Mouse (Mus musculus) MEL (cell line): Measurements from ENCODE around the gene Dyrk1b.

Experiments
- CTCF ChIP-seq, 3 experiments: IDR thresholded peaks in 2 of 3; conservative IDR thresholded peaks in 1 of 3; 2 replicates each; pipeline ENCODE4 v1.5.1; 2011 to 2012; ENCODE audit warnings: low read length in 3 of 3, low read depth in 2 of 3, mild to moderate bottlenecking in 2 of 3, improper control_type of control experiment in 1 of 3, inconsistent platforms in 1 of 3, mixed read lengths in 1 of 3, moderate library complexity in 1 of 3; ENCODE audit not compliant: control insufficient read depth in 1 of 3, insufficient read depth in 1 of 3, poor library complexity in 1 of 3, severe bottlenecking in 1 of 3
- MYB ChIP-seq: IDR thresholded peaks from 2 replicates; pipeline ENCODE4 v1.6.1; 2011; ENCODE audit warnings: mild to moderate bottlenecking, low read depth, low read length, improper control_type of control experiment
- NRF1 ChIP-seq: IDR thresholded peaks from 2 replicates; pipeline ENCODE4 v1.6.1; 2014; ENCODE audit warnings: low read depth, mild to moderate bottlenecking, inconsistent platforms, low read length, improper control_type of control experiment, moderate library complexity; ENCODE audit not compliant: poor library complexity, insufficient read depth, severe bottlenecking
- POLR2A ChIP-seq, 2 experiments: IDR thresholded peaks; 2 replicates each; pipeline ENCODE4 v1.6.1; 2011 to 2012; ENCODE audit warnings: low read length in 2 of 2, mild to moderate bottlenecking in 2 of 2, control low read depth in 1 of 2, improper control_type of control experiment in 1 of 2, low read depth in 1 of 2, moderate library complexity in 1 of 2; ENCODE audit not compliant: control insufficient read depth in 1 of 2, insufficient read depth in 1 of 2, poor library complexity in 1 of 2
- RCOR1 ChIP-seq: IDR thresholded peaks from 2 replicates; pipeline ENCODE4 v1.6.1; 2012; ENCODE audit warnings: low read depth, mild to moderate bottlenecking, inconsistent platforms, low read length, improper control_type of control experiment
- TAL1 ChIP-seq: IDR thresholded peaks from 2 replicates; pipeline ENCODE4 v1.6.1; 2012; ENCODE audit warnings: mild to moderate bottlenecking, inconsistent platforms, low read length, moderate library complexity, mixed read lengths
- ZMIZ1 ChIP-seq: IDR thresholded peaks from 2 replicates; pipeline ENCODE4 v1.6.1; 2012; ENCODE audit warnings: low read depth, mild to moderate bottlenecking, inconsistent platforms, low read length, improper control_type of control experiment, moderate library complexity

DNA sequence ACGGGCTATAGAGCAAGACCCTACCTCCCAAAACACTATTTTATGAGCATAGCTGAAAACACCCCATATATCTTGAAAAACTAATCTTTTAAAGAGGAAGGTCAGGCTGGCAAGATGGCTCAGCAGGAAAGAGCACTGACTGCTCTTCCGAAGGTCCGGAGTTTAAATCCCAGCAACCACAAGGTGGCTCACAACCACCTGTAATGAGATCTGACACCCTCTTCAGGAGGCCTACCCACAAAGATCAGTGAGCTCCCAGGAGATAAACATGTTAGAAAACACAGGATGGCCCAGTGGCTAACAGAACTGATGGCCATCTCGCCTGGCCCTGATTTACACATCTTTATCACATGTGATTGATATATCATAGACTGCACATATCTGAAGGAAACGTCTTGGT, 31.5 kb downstream of the Dyrk1b start:
- no peak for TF ChIP-seq RCOR1
- TF ChIP-seq CTCF (IDR thresholded peaks at IDR 0.05 in 2 of 3, conservative IDR thresholded peaks at IDR 0.05 in 1 of 3; ENCODE audit: control insufficient read depth in 1 of 3, insufficient read depth in 1 of 3, low read depth in 2 of 3, low read length in 3 of 3, poor library complexity in 1 of 3, severe bottlenecking in 1 of 3) = no peak; a peak in 1 of 6 replicates
- TF ChIP-seq ZMIZ1 = no peak
- TF ChIP-seq POLR2A (IDR thresholded peaks at IDR 0.05; ENCODE audit: control insufficient read depth in 1 of 2, insufficient read depth in 1 of 2, low read depth in 1 of 2, low read length in 2 of 2, poor library complexity in 1 of 2) = no peak
- TF ChIP-seq MYB = no peak
- TF ChIP-seq TAL1 = no peak
- no peak for TF ChIP-seq NRF1
